Mouse (Mus musculus) hindbrain, postnatal 0 days (tissue): ENCODE results near the gene Tmem165. TPM values are rescaled to one million over a fixed set of nuclear protein-coding genes. Genes with fewer than 3 reads are reported as not detected.

Source experiments
- ATAC-seq: fragments of 200-750 bp; cut with Nextera tagmentation; 2 replicates; pipeline ENCODE4 v1.8.0; 2017; ENCODE audit warnings: mild to moderate bottlenecking, moderate TSS enrichment, moderate library complexity
- DNase-seq: peaks from one replicate; pipeline ENCODE4 v3.0.0-alpha.2; 2015; ENCODE audit warnings: low spot score
- H3K27ac ChIP-seq: fragments of 300-500 bp; sonication (generic); 2 replicates; pipeline ENCODE4 v1.5.1; 2014; ENCODE audit warnings: mild to moderate bottlenecking
- H3K27me3 ChIP-seq: fragments of 300-500 bp; sonication (generic); 2 replicates; pipeline ENCODE4 v1.6.1; 2014; ENCODE audit warnings: low read length, mixed read lengths; ENCODE audit not compliant: insufficient read depth
- H3K36me3 ChIP-seq: fragments of 300-500 bp; sonication (generic); 2 replicates; pipeline ENCODE4 v1.6.1; 2014; ENCODE audit warnings: low read length, mixed read lengths; ENCODE audit not compliant: insufficient read depth
- H3K4me1 ChIP-seq: fragments of 300-500 bp; sonication (generic); 2 replicates; pipeline ENCODE4 v1.6.1; 2014; ENCODE audit warnings: antibody characterized with exemption, low read length, mixed read lengths; ENCODE audit not compliant: insufficient read depth
- H3K4me2 ChIP-seq: fragments of 300-500 bp; sonication (generic); 2 replicates; pipeline ENCODE4 v1.6.1; 2014; ENCODE audit warnings: low read depth, mild to moderate bottlenecking, low read length, moderate library complexity, mixed read lengths
- H3K4me3 ChIP-seq: fragments of 300-500 bp; sonication (generic); 2 replicates; pipeline ENCODE4 v1.5.1; 2014; ENCODE audit warnings: low read length
- H3K9ac ChIP-seq: fragments of 300-500 bp; sonication (generic); replicated peaks from 2 replicates; pipeline ENCODE4 v1.6.1; 2014; ENCODE audit warnings: mild to moderate bottlenecking, low read length, moderate library complexity, mixed read lengths
- H3K9me3 ChIP-seq: fragments of 300-500 bp; sonication (generic); 2 replicates; pipeline ENCODE4 v1.6.1; 2016; ENCODE audit warnings: low read length, mixed read lengths
- CTCF ChIP-seq: IDR thresholded peaks from 2 replicates; pipeline ENCODE4 v1.5.1; 2016; ENCODE audit warnings: antibody characterized with exemption, control low read depth, low read depth
- WGBS: fragments of 180-500 bp; shearing (Covaris S2); extraction: QIAGEN DNeasy Blood & Tissue Kit; methylation state at CpG from one replicate; pipeline ENCODE4 v1.1.7; 2014; 5-methylcytosine and 5-hydroxymethylcytosine counted together
- polyA plus RNA-seq: library from polyadenylated mRNA; unstranded; fragments of >200 nt; fragmentation: Nextera tagmentation; extraction: Ambion mirVana; gene quantifications from 2 replicates; pipeline ENCODE4 v1.2.1, GENCODE M21; 2015
- total RNA-seq: library from RNA; depleted of rRNA; stranded (reverse); fragments of >200 nt; gene quantifications from 2 replicates; pipeline ENCODE4 v1.2.3, GENCODE M21; 2014; rRNA removed

Tmem165 gene
- total and polyA plus RNA-seq, 2 experiments from 2014 or later, result 49.4 to 68.0 TPM

- H3K36me3 ChIP-seq, result peaks cover 10% of the 10 kb centered on the region; the same call in 1 of the 2 replicates
- ATAC-seq (no peak), DNase-seq (no peak)
- no peak overlapping the region for H3K4me3 ChIP-seq
- no peaks in the 10 kb centered on the region for H3K27me3 ChIP-seq
- no peak overlapping the region for H3K4me2 ChIP-seq
- no peak overlapping the region for H3K9ac ChIP-seq
- no peak overlapping the region for H3K27ac ChIP-seq
- H3K9me3 ChIP-seq, result no peaks in the 10 kb centered on the region
- H3K4me1 ChIP-seq, result no peaks in the 10 kb centered on the region
- WGBS, result 86% methylated on average over 3 of the region's 3 CpGs
- no peak for TF ChIP-seq CTCF
These were observed 59.6 kb downstream of the Tmem165 start for GRCm38 (mm10) chr5:76243274-76243673.

DNA sequence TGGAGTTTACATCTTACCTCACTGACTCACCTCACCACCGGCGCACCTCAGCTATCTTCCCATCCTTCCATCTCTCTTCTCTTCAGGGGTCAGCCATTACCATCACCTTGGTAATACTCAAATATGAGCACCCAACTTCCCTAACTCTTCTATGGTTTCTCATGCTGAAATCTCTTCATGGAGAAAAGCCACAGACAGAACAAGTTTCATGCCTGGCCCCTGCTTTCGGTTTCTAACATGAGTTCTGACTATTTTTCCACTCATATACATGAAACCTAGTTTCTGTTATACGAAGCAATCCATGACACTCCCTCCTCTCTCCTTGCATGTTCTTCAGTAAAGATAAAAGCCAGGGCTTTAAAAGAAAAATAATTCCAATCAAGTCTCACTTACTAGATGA is 60.2 kb downstream of the Tmem165 start:
- no peak for TF ChIP-seq CTCF
- Histone ChIP-seq H3K27ac (no peak overlapping the region), H3K36me3 (peaks cover 10% of the 10 kb centered on the region; the same call in 1 of the 2 replicates), H3K4me1 (no peaks in the 10 kb centered on the region), H3K9me3 (no peaks in the 10 kb centered on the region), H3K9ac (no peak overlapping the region), H3K4me3 (no peak overlapping the region), H3K27me3 (no peaks in the 10 kb centered on the region), H3K4me2 (no peak overlapping the region)
- ATAC-seq, result no peak
- DNase-seq, result no peak
- 95% methylated on average over 4 of the region's 4 CpGs for WGBS

- H3K4me3 ChIP-seq, result no peak overlapping the region
- 96% methylated on average over 10 of the region's 10 CpGs for WGBS
- no peaks in the 10 kb centered on the region for H3K27me3 ChIP-seq
- H3K36me3 ChIP-seq, result peaks cover 10% of the 10 kb centered on the region; the same call in 1 of the 2 replicates
- no peak for ATAC-seq
- H3K27ac ChIP-seq, result no peak overlapping the region
- H3K4me1 ChIP-seq, result no peaks in the 10 kb centered on the region
- TF ChIP-seq CTCF, result no peak
- H3K9ac ChIP-seq, result no peak overlapping the region
- DNase-seq, result no peak
- H3K4me2 ChIP-seq, result no peak overlapping the region
- no peaks in the 10 kb centered on the region for H3K9me3 ChIP-seq
These were observed 60.8 kb downstream of the Tmem165 start for GRCm38 (mm10) chr5:76244430-76244829.

DNA sequence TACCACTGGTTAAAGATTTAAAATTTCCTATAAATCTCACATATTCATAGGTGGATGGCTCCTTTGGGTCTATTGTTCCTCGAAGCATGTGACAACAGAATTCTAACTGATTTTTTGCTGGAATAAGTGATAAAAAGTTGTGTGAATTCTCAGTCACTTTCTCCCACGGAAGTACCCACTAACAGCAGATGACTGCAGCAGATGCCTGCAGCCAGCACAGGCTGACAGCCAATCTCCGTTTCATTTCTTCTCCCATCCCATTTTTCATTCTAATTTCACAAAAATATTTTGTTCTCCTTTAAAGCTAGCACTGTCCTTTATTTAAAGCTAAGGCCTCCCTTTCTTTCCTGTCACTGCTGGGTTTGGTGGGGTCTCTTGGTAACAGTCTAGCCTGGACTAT is 61.7 kb downstream of the Tmem165 start:
- no peaks in the 10 kb centered on the region for H3K9me3 ChIP-seq
- TF ChIP-seq CTCF, result no peak

GRCm38 (mm10) chr5:76246539-76246938 is 62.9 kb downstream of the Tmem165 start:
- Histone ChIP-seq H3K9me3 (no peaks in the 10 kb centered on the region), H3K27ac (no peak overlapping the region), H3K4me2 (no peak overlapping the region), H3K27me3 (no peaks in the 10 kb centered on the region), H3K4me3 (no peak overlapping the region), H3K36me3 (no peaks in the 10 kb centered on the region), H3K4me1 (no peaks in the 10 kb centered on the region), H3K9ac (no peak overlapping the region)
- TF ChIP-seq CTCF, result no peak
- ATAC-seq (no peak), DNase-seq (no peak)

More for the DNA sequence above, 61.7 kb downstream of the Tmem165 start:
- WGBS, result 93% methylated on average over 3 of the region's 3 CpGs
- H3K9ac ChIP-seq, result no peak overlapping the region
- ATAC-seq (no peak), DNase-seq (no peak)
- H3K27ac ChIP-seq, result no peak overlapping the region
- H3K4me1 ChIP-seq, result no peaks in the 10 kb centered on the region
- 0 out of 2 replicates have a peak, but pooled peaks cover under 1% of the 10 kb centered on the region for H3K36me3 ChIP-seq
- H3K27me3 ChIP-seq, result no peaks in the 10 kb centered on the region
- H3K4me2 ChIP-seq, result no peak overlapping the region
- H3K4me3 ChIP-seq, result no peak overlapping the region

DNA sequence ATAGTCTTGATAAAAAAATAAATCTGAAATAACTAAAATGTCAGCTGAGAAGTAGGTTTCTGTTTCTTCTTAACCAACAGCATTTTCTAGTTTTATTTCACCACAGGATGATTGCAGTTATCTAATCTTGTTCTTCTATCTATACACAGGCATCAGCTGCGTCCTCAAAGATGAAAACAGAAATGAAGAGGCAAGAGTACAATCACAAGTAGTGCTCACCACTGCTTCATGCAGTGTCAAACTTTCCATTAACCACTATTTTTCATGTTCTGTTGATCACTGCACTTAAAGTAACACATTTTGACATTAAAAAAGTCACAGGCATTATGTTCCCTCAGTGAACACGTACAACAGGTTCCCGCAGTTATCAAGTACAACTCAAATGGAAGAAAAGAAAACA is 67.3 kb downstream of the Tmem165 start:
- no peak overlapping the region for H3K4me2 ChIP-seq
- H3K9ac ChIP-seq, result no peak overlapping the region
- ATAC-seq (no peak), DNase-seq (no peak)
- H3K4me3 ChIP-seq, result no peak overlapping the region
- no peak overlapping the region for H3K27ac ChIP-seq
- no peaks in the 10 kb centered on the region for H3K27me3 ChIP-seq
- TF ChIP-seq CTCF, result no peak
- no peaks in the 10 kb centered on the region for H3K9me3 ChIP-seq
- H3K4me1 ChIP-seq, result no peaks in the 10 kb centered on the region
- peaks cover 5% of the 10 kb centered on the region; the same call in 1 of the 2 replicates for H3K36me3 ChIP-seq
- 93% methylated on average over 3 of the region's 3 CpGs for WGBS

Other genes with a start within 250 kb of the Tmem165 start
- gene Kdr, start 205.4 kb upstream of the Tmem165 start, total RNA-seq, result 20.1 and 24.6 TPM in 2 replicates
- gene Kdr, start 205.4 kb upstream of the Tmem165 start, polyA plus RNA-seq, result 12.9 TPM in 2 replicates
- gene Srd5a3, start 43.6 kb upstream of the Tmem165 start, total RNA-seq, result 16.3 and 17.6 TPM in 2 replicates
- 22.2 and 22.9 TPM in 2 replicates for gene Srd5a3, start 43.6 kb upstream of the Tmem165 start, polyA plus RNA-seq
- gene Clock, start 120.9 kb downstream of the Tmem165 start, total RNA-seq, result 23.0 and 23.3 TPM in 2 replicates
- 11.2 and 11.4 TPM in 2 replicates for gene Clock, start 120.9 kb downstream of the Tmem165 start, polyA plus RNA-seq
- gene Pdcl2, start 147.3 kb downstream of the Tmem165 start, total RNA-seq, result not detected in 2 replicates
- gene Pdcl2, start 147.3 kb downstream of the Tmem165 start, polyA plus RNA-seq, result not detected in 2 replicates
- gene Nmu, start 179.9 kb downstream of the Tmem165 start, total RNA-seq, result 1.1 TPM in 1 of 2 replicates, not detected in the other
- 2.3 and 2.7 TPM in 2 replicates for gene Nmu, start 179.9 kb downstream of the Tmem165 start, polyA plus RNA-seq